Mouse (Mus musculus) hindbrain, embryonic 12.5 days (tissue): Measurements from ENCODE around the gene Rasgef1a. TPM values are rescaled to one million over a fixed set of nuclear protein-coding genes. Genes with fewer than 3 reads are reported as not detected.
A peak's percentile ranks its signal among the peaks of the same experiment; 100 is the strongest.

Experiments
- ATAC-seq: fragments of 200-750 bp; cut with Nextera tagmentation; 2 replicates; pipeline ENCODE4 v1.8.0; 2017; ENCODE audit warnings: moderate TSS enrichment; ENCODE audit not compliant: low FRiP score
- H3K27ac ChIP-seq: fragments of 300-500 bp; sonication (generic); 2 replicates; pipeline ENCODE4 v1.5.1; 2016; ENCODE audit warnings: mild to moderate bottlenecking
- H3K27me3 ChIP-seq: fragments of 300-500 bp; sonication (generic); 2 replicates; pipeline ENCODE4 v1.6.1; 2016; ENCODE audit warnings: mild to moderate bottlenecking
- H3K36me3 ChIP-seq: fragments of 300-500 bp; sonication (generic); 2 replicates; pipeline ENCODE4 v1.6.1; 2016; ENCODE audit warnings: mild to moderate bottlenecking
- H3K4me1 ChIP-seq: fragments of 300-500 bp; sonication (generic); 2 replicates; pipeline ENCODE4 v1.6.1; 2016
- H3K4me2 ChIP-seq: fragments of 300-500 bp; sonication (generic); replicated peaks from 2 replicates; pipeline ENCODE4 v1.6.1; 2016; ENCODE audit warnings: mild to moderate bottlenecking
- H3K4me3 ChIP-seq: fragments of 300-500 bp; sonication (generic); 2 replicates; pipeline ENCODE4 v1.5.1; 2016; ENCODE audit warnings: mild to moderate bottlenecking
- H3K9ac ChIP-seq: fragments of 300-500 bp; sonication (generic); 2 replicates; pipeline ENCODE4 v1.6.1; 2016; ENCODE audit warnings: mild to moderate bottlenecking, moderate library complexity
- H3K9me3 ChIP-seq: fragments of 300-500 bp; sonication (generic); replicated peaks from 2 replicates; pipeline ENCODE4 v1.6.1; 2016; ENCODE audit warnings: mild to moderate bottlenecking
- WGBS: fragments of 180-500 bp; shearing (Covaris S2); methylation state at CpG from one replicate; pipeline ENCODE4 v1.1.7; 2016; 5-methylcytosine and 5-hydroxymethylcytosine counted together
- polyA plus RNA-seq: library from polyadenylated mRNA; unstranded; fragments of >200 nt; fragmentation: Nextera tagmentation; extraction: Ambion mirVana; gene quantifications from 2 replicates; pipeline ENCODE4 v1.2.1, GENCODE M21; 2016

The Rasgef1a gene
- polyA plus RNA-seq, 1 experiment from 2014 or later, result 0.21 TPM

- peak; percentile 43 for ATAC-seq
- Histone ChIP-seq H3K9ac (peak overlapping the region; percentile 63), H3K9me3 (no peaks in the 10 kb centered on the region), H3K27me3 (peaks cover 55% of the 10 kb centered on the region), H3K4me3 (peak overlapping the region; percentile 50), H3K36me3 (no peaks in the 10 kb centered on the region), H3K27ac (no peak overlapping the region), H3K4me2 (peak overlapping the region; percentile 82), H3K4me1 (peaks cover 16% of the 10 kb centered on the region)
- 14% methylated on average over 33 of the region's 38 CpGs for WGBS
Measured at GRCm38 (mm10) chr6:118011616-118012316, 528 bp downstream of the Rasgef1a start.

GRCm38 (mm10) chr6:118012317-118012700 lies 1.1 kb downstream of the Rasgef1a start:
- 62% methylated on average over 3 of the region's 3 CpGs for WGBS
- peaks cover 55% of the 10 kb centered on the region for H3K27me3 ChIP-seq
- no peak; the same call in 1 of the 2 replicates for ATAC-seq

GRCm38 (mm10) chr6:118012987-118013866 lies 2.0 kb downstream of the Rasgef1a start:
- Histone ChIP-seq H3K9ac (no peak overlapping the region), H3K4me2 (no peak overlapping the region), H3K9me3 (no peaks in the 10 kb centered on the region), H3K4me1 (peaks cover 16% of the 10 kb centered on the region), H3K36me3 (no peaks in the 10 kb centered on the region), H3K27ac (no peak overlapping the region), H3K27me3 (peaks cover 55% of the 10 kb centered on the region), H3K4me3 (no peak overlapping the region)
- no peak for ATAC-seq
- 78% methylated on average over 11 of the region's 11 CpGs for WGBS

More at GRCm38 (mm10) chr6:118012317-118012700, 1.1 kb downstream of the Rasgef1a start:
- Histone ChIP-seq H3K4me3 (no peak overlapping the region), H3K9ac (no peak overlapping the region), H3K36me3 (no peaks in the 10 kb centered on the region), H3K27ac (no peak overlapping the region), H3K4me2 (no peak overlapping the region), H3K9me3 (no peaks in the 10 kb centered on the region), H3K4me1 (peaks cover 16% of the 10 kb centered on the region)

GRCm38 (mm10) chr6:118014881-118015280 lies 3.6 kb downstream of the Rasgef1a start:
- Histone ChIP-seq H3K4me2 (no peak overlapping the region), H3K4me3 (no peak overlapping the region), H3K4me1 (peaks cover 24% of the 10 kb centered on the region), H3K9me3 (no peaks in the 10 kb centered on the region), H3K27ac (no peak overlapping the region), H3K36me3 (no peaks in the 10 kb centered on the region), H3K27me3 (peaks cover 52% of the 10 kb centered on the region), H3K9ac (no peak overlapping the region)
- no peak for ATAC-seq
- 78% methylated on average over 4 of the region's 4 CpGs for WGBS

- Histone ChIP-seq H3K9ac (no peak overlapping the region), H3K4me1 (peaks cover 25% of the 10 kb centered on the region), H3K36me3 (no peaks in the 10 kb centered on the region), H3K27me3 (peaks cover 41% of the 10 kb centered on the region), H3K9me3 (no peaks in the 10 kb centered on the region), H3K4me3 (no peak overlapping the region), H3K27ac (no peak overlapping the region), H3K4me2 (no peak overlapping the region)
- ATAC-seq, result peak; percentile 39
- 49% methylated on average over 3 of the region's 3 CpGs for WGBS
Measured at GRCm38 (mm10) chr6:118015971-118016370, 4.7 kb downstream of the Rasgef1a start.

- Histone ChIP-seq H3K27me3 (peaks cover 15% of the 10 kb centered on the region), H3K4me1 (peaks cover 19% of the 10 kb centered on the region), H3K4me3 (no peak overlapping the region), H3K9ac (no peak overlapping the region), H3K9me3 (no peaks in the 10 kb centered on the region), H3K4me2 (no peak overlapping the region), H3K36me3 (no peaks in the 10 kb centered on the region), H3K27ac (no peak overlapping the region)
- ATAC-seq, result no peak
- 58% methylated on average over 5 of the region's 5 CpGs for WGBS
Measured at GRCm38 (mm10) chr6:118018666-118019065, 7.4 kb downstream of the Rasgef1a start.

GRCm38 (mm10) chr6:118019569-118019968 lies 8.3 kb downstream of the Rasgef1a start:
- Histone ChIP-seq H3K36me3 (no peaks in the 10 kb centered on the region), H3K9me3 (no peaks in the 10 kb centered on the region), H3K4me3 (no peak overlapping the region), H3K4me2 (0 out of 2 replicates have a peak overlapping the region, but pooled peaks have one; percentile 4), H3K9ac (no peak overlapping the region), H3K27me3 (peaks cover 8% of the 10 kb centered on the region), H3K4me1 (peaks cover 19% of the 10 kb centered on the region), H3K27ac (peak overlapping the region; percentile 17; the same call in 1 of the 2 replicates)
- ATAC-seq, result peak; percentile 57
- WGBS, result 28% methylated on average over 7 of the region's 7 CpGs

- 72% methylated on average over 15 of the region's 15 CpGs for WGBS
- no peaks in the 10 kb centered on the region for H3K36me3 ChIP-seq
- no peaks in the 10 kb centered on the region; the same call in 1 of the 2 replicates for H3K27me3 ChIP-seq
- H3K4me2 ChIP-seq, result no peak overlapping the region
- ATAC-seq, result no peak
- no peak overlapping the region for H3K27ac ChIP-seq
- no peak overlapping the region for H3K4me3 ChIP-seq
- H3K4me1 ChIP-seq, result peaks cover 10% of the 10 kb centered on the region
- H3K9me3 ChIP-seq, result no peaks in the 10 kb centered on the region
- H3K9ac ChIP-seq, result no peak overlapping the region
Measured at GRCm38 (mm10) chr6:118022898-118023635, 11.8 kb downstream of the Rasgef1a start.

- H3K9me3 ChIP-seq, result no peaks in the 10 kb centered on the region
- ATAC-seq, result no peak
- no peaks in the 10 kb centered on the region for H3K36me3 ChIP-seq
- H3K27me3 ChIP-seq, result no peaks in the 10 kb centered on the region; the same call in 1 of the 2 replicates
- WGBS, result 90% methylated on average over 3 of the region's 3 CpGs
- no peak overlapping the region for H3K4me2 ChIP-seq
- no peak overlapping the region for H3K27ac ChIP-seq
- H3K4me1 ChIP-seq, result no peaks in the 10 kb centered on the region
- H3K9ac ChIP-seq, result no peak overlapping the region
- no peak overlapping the region for H3K4me3 ChIP-seq
Measured at GRCm38 (mm10) chr6:118027036-118027435, 15.8 kb downstream of the Rasgef1a start.

- Histone ChIP-seq H3K4me1 (no peaks in the 10 kb centered on the region), H3K4me3 (no peak overlapping the region), H3K4me2 (no peak overlapping the region), H3K9me3 (no peaks in the 10 kb centered on the region), H3K9ac (no peak overlapping the region), H3K27ac (no peak overlapping the region), H3K27me3 (no peaks in the 10 kb centered on the region), H3K36me3 (no peaks in the 10 kb centered on the region)
- 44% methylated on average over 1 of the region's 1 CpGs for WGBS
- ATAC-seq, result no peak
Measured at GRCm38 (mm10) chr6:118031467-118031866, 20.2 kb downstream of the Rasgef1a start.

- no peaks in the 10 kb centered on the region for H3K27me3 ChIP-seq
Measured at GRCm38 (mm10) chr6:118035639-118036038, 24.4 kb downstream of the Rasgef1a start.

More at GRCm38 (mm10) chr6:118035639-118036038, 24.4 kb downstream of the Rasgef1a start:
- Histone ChIP-seq H3K9ac (no peak overlapping the region), H3K4me2 (no peak overlapping the region), H3K4me3 (no peak overlapping the region), H3K36me3 (no peaks in the 10 kb centered on the region), H3K9me3 (no peaks in the 10 kb centered on the region), H3K27ac (no peak overlapping the region), H3K4me1 (no peaks in the 10 kb centered on the region)
- ATAC-seq, result no peak
- WGBS, result 78% methylated on average over 6 of the region's 6 CpGs
